Mouse (Mus musculus) kidney, embryonic 15.5 days (tissue): ENCODE measurements at regions not wholly inside any gene's neighbourhood (a gene's known extent, or its start where the extent isn't known, plus 50 kb on each side); places are given as distances from the start of the nearest gene placed in this dataset.
A peak's percentile ranks its signal among the peaks of the same experiment; 100 is the strongest.

Source experiments
- ATAC-seq: fragments of 200-750 bp; cut with Nextera tagmentation; replicated peaks from 2 replicates; pipeline ENCODE4 v1.8.0; 2017; ENCODE audit warnings: moderate TSS enrichment; ENCODE audit not compliant: low FRiP score
- H3K27ac ChIP-seq: fragments of 300-500 bp; sonication (generic); 2 replicates; pipeline ENCODE4 v1.5.1; 2015; ENCODE audit warnings: mild to moderate bottlenecking, inconsistent platforms
- H3K27me3 ChIP-seq: fragments of 300-500 bp; sonication (generic); 2 replicates; pipeline ENCODE4 v1.6.1; 2015; ENCODE audit warnings: inconsistent platforms
- H3K36me3 ChIP-seq: fragments of 300-500 bp; sonication (generic); 2 replicates; pipeline ENCODE4 v1.6.1; 2015; ENCODE audit warnings: inconsistent platforms
- H3K4me1 ChIP-seq: fragments of 300-500 bp; sonication (generic); 2 replicates; pipeline ENCODE4 v1.6.1; 2015; ENCODE audit warnings: inconsistent platforms
- H3K4me2 ChIP-seq: fragments of 300-500 bp; sonication (generic); 2 replicates; pipeline ENCODE4 v1.6.1; 2015; ENCODE audit warnings: moderate library complexity, mild to moderate bottlenecking, inconsistent platforms
- H3K4me3 ChIP-seq: fragments of 300-500 bp; sonication (generic); replicated peaks from 2 replicates; pipeline ENCODE4 v1.5.1; 2015; ENCODE audit warnings: mild to moderate bottlenecking, inconsistent platforms
- H3K9ac ChIP-seq: fragments of 300-500 bp; sonication (generic); 2 replicates; pipeline ENCODE4 v1.6.1; 2015; ENCODE audit warnings: mild to moderate bottlenecking, inconsistent platforms
- H3K9me3 ChIP-seq: fragments of 300-500 bp; sonication (generic); replicated peaks from 2 replicates; pipeline ENCODE4 v1.6.1; 2016; ENCODE audit warnings: inconsistent platforms
- WGBS: fragments of 180-500 bp; shearing (Covaris S2); methylation state at CpG from one replicate; pipeline ENCODE4 v1.1.7; 2015; ENCODE audit warnings: mixed read lengths; 5-methylcytosine and 5-hydroxymethylcytosine counted together

- Histone ChIP-seq H3K9me3 (no peaks in the 10 kb centered on the region), H3K27ac (peak overlapping the region; percentile 66), H3K4me1 (peaks cover 30% of the 10 kb centered on the region), H3K27me3 (no peaks in the 10 kb centered on the region), H3K9ac (no peak overlapping the region), H3K4me2 (no peak overlapping the region), H3K36me3 (no peaks in the 10 kb centered on the region), H3K4me3 (no peak overlapping the region)
- ATAC-seq = 0 out of 2 replicates have a peak, but pooled peaks have one; percentile 7
- 64% methylated on average over 5 of the region's 5 CpGs for WGBS
Observed at GRCm38 (mm10) chr8:126688450-126688849, 94.7 kb upstream of the Irf2bp2 start.

GRCm38 (mm10) chr8:126688014-126688413 is 94.2 kb upstream of the Irf2bp2 start:
- Histone ChIP-seq H3K4me2 (no peak overlapping the region), H3K36me3 (no peaks in the 10 kb centered on the region), H3K27me3 (no peaks in the 10 kb centered on the region), H3K4me1 (peaks cover 35% of the 10 kb centered on the region), H3K4me3 (no peak overlapping the region), H3K9ac (no peak overlapping the region), H3K27ac (peak overlapping the region; percentile 66), H3K9me3 (no peaks in the 10 kb centered on the region)
- 24% methylated on average over 6 of the region's 6 CpGs for WGBS
- ATAC-seq = peak; percentile 77

GRCm38 (mm10) chr8:126686827-126687226 is 93.0 kb upstream of the Irf2bp2 start:
- Histone ChIP-seq H3K4me2 (no peak overlapping the region), H3K4me1 (peaks cover 45% of the 10 kb centered on the region), H3K9ac (no peak overlapping the region), H3K9me3 (no peaks in the 10 kb centered on the region), H3K27me3 (no peaks in the 10 kb centered on the region), H3K4me3 (no peak overlapping the region), H3K27ac (peak overlapping the region; percentile 45; the same call in 1 of the 2 replicates), H3K36me3 (no peaks in the 10 kb centered on the region)
- ATAC-seq = no peak
- WGBS = 84% methylated on average over 4 of the region's 4 CpGs

- ATAC-seq = no peak
Observed at GRCm38 (mm10) chr8:126685365-126685764, 91.6 kb upstream of the Irf2bp2 start.

GRCm38 (mm10) chr8:126683950-126684349 is 90.2 kb upstream of the Irf2bp2 start:
- Histone ChIP-seq H3K4me2 (no peak overlapping the region), H3K9me3 (no peaks in the 10 kb centered on the region), H3K27me3 (no peaks in the 10 kb centered on the region), H3K9ac (no peak overlapping the region), H3K4me3 (no peak overlapping the region), H3K27ac (no peak overlapping the region), H3K4me1 (peaks cover 45% of the 10 kb centered on the region), H3K36me3 (no peaks in the 10 kb centered on the region)
- no peak for ATAC-seq
- WGBS = 76% methylated on average over 4 of the region's 4 CpGs

More at GRCm38 (mm10) chr8:126685365-126685764, 91.6 kb upstream of the Irf2bp2 start:
- Histone ChIP-seq H3K27ac (0 out of 2 replicates have a peak overlapping the region, but pooled peaks have one; percentile 6), H3K4me1 (peaks cover 45% of the 10 kb centered on the region), H3K27me3 (no peaks in the 10 kb centered on the region), H3K4me2 (no peak overlapping the region), H3K36me3 (no peaks in the 10 kb centered on the region), H3K9me3 (no peaks in the 10 kb centered on the region), H3K9ac (no peak overlapping the region), H3K4me3 (no peak overlapping the region)
- 64% methylated on average over 6 of the region's 6 CpGs for WGBS

GRCm38 (mm10) chr8:126683555-126683947 is 89.8 kb upstream of the Irf2bp2 start:
- Histone ChIP-seq H3K9ac (no peak overlapping the region), H3K4me3 (no peak overlapping the region), H3K27me3 (no peaks in the 10 kb centered on the region), H3K27ac (no peak overlapping the region), H3K4me2 (no peak overlapping the region), H3K4me1 (peaks cover 43% of the 10 kb centered on the region), H3K36me3 (no peaks in the 10 kb centered on the region), H3K9me3 (no peaks in the 10 kb centered on the region)
- 91% methylated on average over 2 of the region's 2 CpGs for WGBS
- no peak for ATAC-seq

- no peak overlapping the region for H3K4me2 ChIP-seq
- peaks cover 41% of the 10 kb centered on the region for H3K4me1 ChIP-seq
- H3K36me3 ChIP-seq = no peaks in the 10 kb centered on the region
- 70% methylated on average over 9 of the region's 9 CpGs for WGBS
- no peaks in the 10 kb centered on the region for H3K27me3 ChIP-seq
- no peak for ATAC-seq
- no peak overlapping the region for H3K4me3 ChIP-seq
- no peak overlapping the region for H3K9ac ChIP-seq
- no peaks in the 10 kb centered on the region for H3K9me3 ChIP-seq
- peak overlapping the region; percentile 66 for H3K27ac ChIP-seq
Observed at GRCm38 (mm10) chr8:126682817-126683554, 89.2 kb upstream of the Irf2bp2 start.

GRCm38 (mm10) chr8:126681948-126682651 is 88.3 kb upstream of the Irf2bp2 start:
- Histone ChIP-seq H3K36me3 (no peaks in the 10 kb centered on the region), H3K4me2 (no peak overlapping the region), H3K27me3 (no peaks in the 10 kb centered on the region), H3K9ac (no peak overlapping the region), H3K27ac (peak overlapping the region; percentile 66), H3K4me1 (peaks cover 34% of the 10 kb centered on the region), H3K9me3 (no peaks in the 10 kb centered on the region), H3K4me3 (no peak overlapping the region)
- no peak for ATAC-seq
- WGBS = 48% methylated on average over 6 of the region's 6 CpGs

- Histone ChIP-seq H3K27ac (no peak overlapping the region), H3K36me3 (no peaks in the 10 kb centered on the region), H3K4me1 (peaks cover 17% of the 10 kb centered on the region), H3K27me3 (no peaks in the 10 kb centered on the region), H3K9ac (no peak overlapping the region), H3K9me3 (no peaks in the 10 kb centered on the region), H3K4me2 (no peak overlapping the region), H3K4me3 (no peak overlapping the region)
- 68% methylated on average over 13 of the region's 13 CpGs for WGBS
- ATAC-seq = no peak
Observed at GRCm38 (mm10) chr8:126678004-126678751, 84.4 kb upstream of the Irf2bp2 start.

- Histone ChIP-seq H3K27me3 (no peaks in the 10 kb centered on the region), H3K27ac (no peak overlapping the region), H3K9me3 (no peaks in the 10 kb centered on the region), H3K9ac (no peak overlapping the region), H3K36me3 (no peaks in the 10 kb centered on the region), H3K4me2 (no peak overlapping the region), H3K4me1 (peaks cover 5% of the 10 kb centered on the region; the same call in 1 of the 2 replicates), H3K4me3 (no peak overlapping the region)
- WGBS = 93% methylated on average over 2 of the region's 2 CpGs
- ATAC-seq = no peak
Observed at GRCm38 (mm10) chr8:126675153-126675552, 81.4 kb upstream of the Irf2bp2 start.

GRCm38 (mm10) chr8:126673038-126673740 is 79.4 kb upstream of the Irf2bp2 start:
- H3K4me3 ChIP-seq = no peak overlapping the region
- ATAC-seq = no peak
- H3K4me1 ChIP-seq = peaks cover 11% of the 10 kb centered on the region
- H3K9me3 ChIP-seq = no peaks in the 10 kb centered on the region
- 49% methylated on average over 9 of the region's 9 CpGs for WGBS
- no peak overlapping the region for H3K9ac ChIP-seq
- no peaks in the 10 kb centered on the region for H3K36me3 ChIP-seq
- no peaks in the 10 kb centered on the region for H3K27me3 ChIP-seq
- no peak overlapping the region for H3K27ac ChIP-seq
- no peak overlapping the region for H3K4me2 ChIP-seq
